Mouse (Mus musculus) liver, embryonic 14.5 days (tissue): ENCODE measurements at regions not wholly inside any gene's neighbourhood (a gene's known extent, or its start where the extent isn't known, plus 50 kb on each side); places are given as distances from the start of the nearest gene placed in this dataset.

Experiments
- ATAC-seq: fragments of 200-750 bp; cut with Nextera tagmentation; 2 replicates; pipeline ENCODE4 v1.8.0; 2017; ENCODE audit warnings: moderate number of reproducible peaks, mild to moderate bottlenecking, moderate library complexity; ENCODE audit not compliant: insufficient read depth
- DNase-seq, 3 experiments: peaks; one replicate each; pipeline ENCODE4 v3.0.0-alpha.2; 2012 to 2013; ENCODE audit warnings: low read depth in 3 of 3, low spot score in 3 of 3
- H3K27ac ChIP-seq: fragments of 300-500 bp; sonication (generic); 2 replicates; pipeline ENCODE4 v1.5.1; 2014; ENCODE audit warnings: moderate library complexity, mild to moderate bottlenecking, control low read depth, inconsistent platforms
- H3K27me3 ChIP-seq: fragments of 300-500 bp; sonication (generic); 2 replicates; pipeline ENCODE4 v1.6.1; 2014; ENCODE audit warnings: mild to moderate bottlenecking, low read length, moderate library complexity; ENCODE audit not compliant: control insufficient read depth, insufficient read depth
- H3K36me3 ChIP-seq: fragments of 300-500 bp; sonication (generic); replicated peaks from 2 replicates; pipeline ENCODE4 v1.6.1; 2014; ENCODE audit warnings: low read depth; ENCODE audit not compliant: control insufficient read depth, insufficient read depth
- H3K4me1 ChIP-seq, 2 experiments: fragments of 200-500 bp in 1 of 2; fragments of 300-500 bp in 1 of 2; sonication (generic) in 1 of 2; replicated peaks; 2 replicates each; pipeline ENCODE4 v1.6.1; 2012 to 2014; ENCODE audit warnings: antibody characterized with exemption in 1 of 2, inconsistent platforms in 1 of 2, low read length in 1 of 2; ENCODE audit not compliant: control insufficient read depth in 2 of 2, insufficient read depth in 2 of 2
- H3K4me2 ChIP-seq: fragments of 300-500 bp; sonication (generic); 2 replicates; pipeline ENCODE4 v1.6.1; 2014; ENCODE audit warnings: low read depth, mild to moderate bottlenecking, control low read depth, moderate library complexity
- H3K4me3 ChIP-seq, 2 experiments: fragments of 200-500 bp in 1 of 2; fragments of 300-500 bp in 1 of 2; sonication (generic) in 1 of 2; 2 replicates each; pipeline ENCODE4 v1.5.1; 2012 to 2014; ENCODE audit warnings: low read depth in 2 of 2, low read length in 2 of 2, mild to moderate bottlenecking in 2 of 2, control low read depth in 1 of 2, inconsistent platforms in 1 of 2, moderate library complexity in 1 of 2; ENCODE audit not compliant: insufficient read depth in 1 of 2
- H3K9ac ChIP-seq: fragments of 300-500 bp; sonication (generic); replicated peaks from 2 replicates; pipeline ENCODE4 v1.6.1; 2014; ENCODE audit warnings: mild to moderate bottlenecking, control low read depth, moderate library complexity
- H3K9me3 ChIP-seq: fragments of 300-500 bp; sonication (generic); 2 replicates; pipeline ENCODE4 v1.6.1; 2016; ENCODE audit warnings: low read length, mixed read lengths; ENCODE audit not compliant: control insufficient read depth
- CTCF ChIP-seq: IDR thresholded peaks from 2 replicates; pipeline ENCODE4 v1.5.1; 2016; ENCODE audit warnings: antibody characterized with exemption, low read depth, control low read depth
- EP300 ChIP-seq: IDR thresholded peaks from 2 replicates; pipeline ENCODE4 v1.6.1; 2016; ENCODE audit warnings: antibody characterized with exemption, low read depth
- WGBS: fragments of 180-500 bp; shearing (Covaris S2); extraction: QIAGEN DNeasy Blood & Tissue Kit; methylation state at CpG from one replicate; pipeline ENCODE4 v1.1.7; 2014; ENCODE audit not compliant: insufficient replicate concordance; 5-methylcytosine and 5-hydroxymethylcytosine counted together

DNA sequence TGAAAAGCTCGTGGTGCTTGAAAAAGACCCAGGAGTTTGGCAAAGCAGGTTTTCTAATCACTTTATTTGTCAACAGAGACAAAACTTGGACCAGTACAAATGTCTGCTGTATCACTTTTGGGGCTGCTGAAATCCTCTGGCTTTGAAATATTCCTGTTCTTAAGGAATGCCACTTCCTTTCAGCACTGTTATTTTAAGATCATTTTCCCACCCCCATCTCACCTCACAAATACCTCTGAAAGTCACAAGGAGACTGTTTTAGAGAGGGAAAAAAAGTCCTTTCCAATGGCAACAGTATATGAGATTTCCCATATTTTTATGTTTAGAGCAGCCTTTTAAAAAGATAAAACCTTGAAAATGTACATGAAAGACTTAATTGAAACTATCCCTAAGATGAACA lies 438.2 kb downstream of the Tm4sf1 start:
- H3K9ac ChIP-seq, result no peak overlapping the region
- no peaks in the 10 kb centered on the region for H3K27me3 ChIP-seq
- H3K27ac ChIP-seq, result no peak overlapping the region
- no peaks in the 10 kb centered on the region for H3K4me1 ChIP-seq
- 34% methylated on average over 1 of the region's 1 CpGs for WGBS
- no peaks in the 10 kb centered on the region for H3K36me3 ChIP-seq
- DNase-seq (no peak), ATAC-seq (no peak)
- H3K4me3 ChIP-seq, result no peak overlapping the region
- no peak overlapping the region for H3K4me2 ChIP-seq
- H3K9me3 ChIP-seq, result no peaks in the 10 kb centered on the region
- TF ChIP-seq CTCF (no peak), EP300 (no peak)

DNA sequence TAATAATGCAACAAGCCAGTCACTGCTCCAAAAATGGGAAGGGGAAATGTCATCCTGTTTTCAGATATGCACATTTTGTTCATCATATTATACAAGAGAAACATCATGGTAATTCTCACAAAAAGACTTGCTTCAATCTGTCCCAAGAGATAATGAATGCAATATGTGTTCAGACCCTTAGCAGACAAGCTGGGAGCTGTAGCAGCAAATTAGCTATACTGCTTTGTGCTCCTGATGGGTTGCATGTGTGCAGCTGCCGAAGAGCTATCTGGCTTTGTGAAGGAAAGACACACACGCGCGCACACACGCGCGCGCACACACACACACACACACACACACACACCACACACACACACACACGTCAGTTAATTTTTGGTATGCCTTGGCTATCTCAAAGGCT lies 441.9 kb downstream of the Tm4sf1 start:
- H3K27me3 ChIP-seq, result no peaks in the 10 kb centered on the region
- DNase-seq (no peak), ATAC-seq (no peak)
- H3K9ac ChIP-seq, result no peak overlapping the region
- TF ChIP-seq CTCF (no peak), EP300 (no peak)
- 88% methylated on average over 9 of the region's 9 CpGs for WGBS
- no peak overlapping the region for H3K4me2 ChIP-seq
- H3K4me3 ChIP-seq, result no peak overlapping the region
- H3K4me1 ChIP-seq, result no peaks in the 10 kb centered on the region
- H3K9me3 ChIP-seq, result no peaks in the 10 kb centered on the region
- H3K27ac ChIP-seq, result no peak overlapping the region
- no peaks in the 10 kb centered on the region for H3K36me3 ChIP-seq

DNA sequence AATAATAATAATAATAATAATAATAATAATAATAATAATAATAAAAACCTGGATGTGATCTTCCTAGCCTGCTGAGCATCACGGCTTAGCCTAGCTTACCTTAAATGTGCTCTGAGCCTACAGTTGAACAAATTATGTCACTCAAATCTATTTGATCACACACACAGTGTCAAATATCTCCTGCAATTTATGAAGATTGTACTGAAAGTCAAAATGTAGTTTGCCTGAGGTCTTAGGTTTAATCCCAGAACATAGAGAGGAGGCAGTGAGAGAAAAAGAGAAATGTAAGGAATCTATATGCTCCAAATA lies 456.4 kb downstream of the Tm4sf1 start:
- Histone ChIP-seq H3K4me2 (no peak overlapping the region), H3K9me3 (no peaks in the 10 kb centered on the region), H3K4me3 (no peak overlapping the region), H3K9ac (no peak overlapping the region), H3K27me3 (no peaks in the 10 kb centered on the region), H3K4me1 (no peaks in the 10 kb centered on the region), H3K36me3 (no peaks in the 10 kb centered on the region), H3K27ac (no peak overlapping the region)
- TF ChIP-seq EP300 (no peak), CTCF (no peak)
- ATAC-seq, result no peak
- DNase-seq, result no peak
- 65% methylated on average over 1 of the region's 1 CpGs for WGBS

DNA sequence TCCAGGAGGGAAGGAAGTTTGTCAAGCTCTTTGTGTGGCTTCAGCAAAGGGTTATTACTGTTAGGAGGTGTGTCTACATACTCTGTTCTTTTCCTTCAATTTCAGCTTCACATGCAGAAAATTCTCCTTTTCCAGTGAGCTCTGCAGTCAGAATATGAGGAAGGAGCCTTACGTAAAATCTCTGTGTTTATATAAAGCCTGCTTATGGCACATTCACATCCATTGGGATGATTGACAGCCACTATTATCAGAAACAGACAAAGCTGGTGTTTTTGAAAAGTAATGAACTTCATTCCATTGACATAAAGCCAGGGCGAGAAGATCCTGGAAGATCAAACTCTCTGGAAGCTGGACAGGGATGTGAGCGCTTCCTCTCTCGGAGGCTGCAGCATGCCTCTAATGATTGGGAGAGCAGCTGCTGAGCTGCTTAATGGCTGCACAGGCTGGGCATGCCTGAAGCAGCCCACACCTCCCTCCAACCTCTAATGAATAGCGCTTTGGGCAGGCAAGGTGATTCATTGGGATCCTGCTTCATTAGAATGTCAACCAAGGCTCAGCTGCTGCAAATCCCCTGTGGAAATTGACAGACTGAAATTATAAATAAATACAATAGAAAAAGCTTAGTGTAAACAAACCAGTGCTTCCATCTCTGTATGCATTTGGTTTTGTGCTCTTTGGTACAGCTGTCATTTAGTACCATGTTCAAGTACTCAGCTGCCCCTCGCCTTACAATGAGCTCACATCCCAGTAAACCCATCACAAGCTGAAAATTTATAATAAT lies 456.9 kb downstream of the Tm4sf1 start:
- Histone ChIP-seq H3K4me2 (no peak overlapping the region), H3K27me3 (no peaks in the 10 kb centered on the region), H3K9ac (no peak overlapping the region), H3K4me3 (no peak overlapping the region), H3K36me3 (no peaks in the 10 kb centered on the region), H3K27ac (no peak overlapping the region), H3K4me1 (no peaks in the 10 kb centered on the region), H3K9me3 (no peaks in the 10 kb centered on the region)
- no peak for TF ChIP-seq CTCF
- no peak for TF ChIP-seq EP300
- ATAC-seq (no peak), DNase-seq (no peak)
- WGBS, result 56% methylated on average over 6 of the region's 6 CpGs

DNA sequence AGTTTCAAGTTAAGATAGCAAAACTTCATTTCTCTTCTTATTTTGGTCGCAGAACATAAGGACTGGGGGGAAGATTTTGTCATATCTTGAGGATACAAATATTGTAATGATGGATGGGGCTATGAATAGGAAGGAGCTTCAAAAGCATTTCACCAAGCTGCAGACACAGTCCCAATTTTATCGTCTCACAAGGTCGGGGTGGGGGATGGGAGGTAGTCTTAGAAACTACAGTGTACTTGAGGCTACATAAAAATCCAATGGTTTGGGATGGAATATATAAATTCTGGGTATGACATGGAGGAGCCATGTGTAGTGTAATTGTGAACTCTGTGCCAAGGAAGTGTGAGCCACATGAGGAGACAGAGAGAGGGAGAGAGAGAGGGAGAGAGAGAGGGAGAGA lies 464.6 kb downstream of the Tm4sf1 start:
- no peak for TF ChIP-seq EP300
- TF ChIP-seq CTCF, result no peak
- 57% methylated on average over 3 of the region's 3 CpGs for WGBS
- Histone ChIP-seq H3K9ac (no peak overlapping the region), H3K36me3 (no peaks in the 10 kb centered on the region), H3K4me1 (no peaks in the 10 kb centered on the region), H3K4me2 (no peak overlapping the region), H3K4me3 (no peak overlapping the region), H3K27me3 (no peaks in the 10 kb centered on the region), H3K27ac (no peak overlapping the region), H3K9me3 (no peaks in the 10 kb centered on the region)
- DNase-seq (no peak), ATAC-seq (no peak)
